Mouse (Mus musculus): ENCODE results near the gene Pcgf3. TPM values are rescaled to one million over a fixed set of nuclear protein-coding genes. Genes with fewer than 3 reads are reported as not detected.
"Not testable (repeated sequence)": the region's sequence is repeated elsewhere in the genome, so short reads cannot be mapped to it uniquely, and the experiment has no call there.

The Pcgf3 gene
- total RNA-seq, 2 experiments from 2014 or later, result 50.9 to 55.5 TPM

DNA sequence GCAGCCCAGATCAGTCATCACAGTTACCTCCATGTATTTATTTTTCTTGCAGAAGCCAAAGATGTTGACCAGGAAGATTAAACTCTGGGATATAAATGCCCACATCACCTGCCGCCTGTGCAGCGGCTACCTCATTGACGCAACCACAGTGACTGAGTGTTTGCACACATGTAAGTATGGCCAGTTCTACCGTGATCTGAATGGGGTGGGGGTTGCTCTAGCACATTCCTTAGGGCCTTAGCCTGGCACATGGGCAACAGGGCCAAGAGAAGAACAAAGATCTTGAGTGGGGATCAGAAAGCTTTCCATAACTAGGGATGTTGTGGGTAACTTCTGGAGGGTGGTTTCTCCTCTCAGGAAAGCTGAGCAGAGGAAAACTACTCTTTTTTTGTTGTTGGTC lies 12.7 kb downstream of the Pcgf3 start:
- DNase-seq, result no peak

GRCm38 (mm10) chr5:108475977-108476376 lies 14.9 kb downstream of the Pcgf3 start:
- no peak for DNase-seq

DNA sequence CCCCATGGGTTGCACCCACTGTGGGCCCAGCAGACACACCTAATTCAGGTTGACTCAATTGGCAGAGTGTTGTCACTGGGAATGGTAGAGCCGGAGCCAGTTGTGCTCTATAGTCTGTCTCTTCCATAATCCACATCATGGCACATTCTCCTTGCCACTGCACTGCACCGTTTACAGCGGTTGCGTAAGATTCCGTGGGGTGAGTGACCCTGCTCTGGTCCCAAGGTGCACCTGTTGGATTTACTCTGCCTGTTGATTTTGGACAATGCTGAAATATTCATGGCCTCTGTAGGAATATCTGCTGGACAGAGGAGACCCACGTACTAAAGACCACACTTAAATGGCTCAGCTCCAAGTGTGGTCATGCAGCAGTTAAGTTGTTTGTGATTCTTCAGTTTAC lies 22.0 kb downstream of the Pcgf3 start:
- no peak for DNase-seq

DNA sequence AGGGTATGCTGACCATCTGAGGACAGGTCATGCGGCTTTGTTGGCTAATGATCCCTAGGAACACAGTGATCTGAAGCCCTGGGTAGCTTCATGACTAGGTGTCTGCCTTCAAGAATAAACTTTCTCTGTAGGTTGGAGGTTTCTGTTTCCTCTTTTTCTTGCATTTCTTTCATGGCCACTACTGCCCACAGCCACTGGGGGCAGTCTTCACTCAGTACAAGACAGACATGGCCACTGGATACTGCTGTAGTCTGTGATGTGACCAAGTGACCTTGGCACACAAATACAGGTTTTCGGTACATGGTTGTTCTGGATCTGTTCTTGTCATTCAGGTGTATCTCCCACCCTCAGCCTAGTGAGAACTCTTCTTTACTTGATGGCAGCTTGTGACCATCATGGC lies 24.2 kb downstream of the Pcgf3 start:
- DNase-seq, result no peak

GRCm38 (mm10) chr5:108486148-108486547 lies 25.1 kb downstream of the Pcgf3 start:
- DNase-seq, result not testable (repeated sequence)

- no peak for DNase-seq
Measured at GRCm38 (mm10) chr5:108501573-108501972, 40.5 kb downstream of the Pcgf3 start.

DNA sequence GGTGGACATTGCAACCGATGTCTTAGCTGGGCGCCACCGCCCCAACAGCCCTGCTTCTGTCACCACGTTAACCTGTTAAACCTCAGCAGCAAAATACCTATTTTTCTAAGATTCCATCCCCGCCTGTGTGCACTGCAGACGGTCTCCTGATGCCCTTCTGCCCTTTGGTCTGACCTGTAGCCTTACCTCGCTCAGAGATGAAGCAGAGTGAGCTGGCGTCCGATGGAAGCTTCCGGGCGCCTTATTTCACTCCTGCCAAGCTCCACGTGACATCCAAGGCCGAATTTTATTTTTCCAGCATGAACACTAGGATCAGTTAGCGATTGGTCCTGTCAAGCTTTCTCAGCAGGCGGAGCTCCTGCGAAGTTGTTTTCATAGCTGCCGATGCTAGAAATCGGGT lies 41.3 kb downstream of the Pcgf3 start:
- no peak for DNase-seq

GRCm38 (mm10) chr5:108515581-108516361 lies 54.7 kb downstream of the Pcgf3 start:
- no peak for DNase-seq

DNA sequence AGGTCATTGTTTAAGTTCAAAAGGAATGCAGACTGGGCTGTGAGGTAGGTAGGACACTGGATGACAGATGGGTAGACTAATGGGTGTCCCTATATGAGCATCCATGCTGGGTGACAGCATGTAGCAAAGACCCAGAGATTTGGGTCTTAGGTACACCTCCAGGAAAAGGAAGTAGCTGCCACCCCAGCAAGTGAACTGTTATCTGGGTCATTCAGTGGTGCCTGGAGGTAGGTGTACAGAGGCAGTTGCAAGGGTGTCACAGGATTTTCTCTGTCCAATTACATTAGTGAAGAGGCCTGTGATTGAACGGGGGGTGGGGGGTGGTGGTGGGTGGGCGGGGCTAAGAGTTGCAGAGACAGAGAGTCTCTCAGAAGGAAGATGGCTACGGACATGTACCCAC lies 55.6 kb downstream of the Pcgf3 start:
- DNase-seq, result no peak

GRCm38 (mm10) chr5:108518106-108518885 lies 57.3 kb downstream of the Pcgf3 start:
- no peak for DNase-seq

DNA sequence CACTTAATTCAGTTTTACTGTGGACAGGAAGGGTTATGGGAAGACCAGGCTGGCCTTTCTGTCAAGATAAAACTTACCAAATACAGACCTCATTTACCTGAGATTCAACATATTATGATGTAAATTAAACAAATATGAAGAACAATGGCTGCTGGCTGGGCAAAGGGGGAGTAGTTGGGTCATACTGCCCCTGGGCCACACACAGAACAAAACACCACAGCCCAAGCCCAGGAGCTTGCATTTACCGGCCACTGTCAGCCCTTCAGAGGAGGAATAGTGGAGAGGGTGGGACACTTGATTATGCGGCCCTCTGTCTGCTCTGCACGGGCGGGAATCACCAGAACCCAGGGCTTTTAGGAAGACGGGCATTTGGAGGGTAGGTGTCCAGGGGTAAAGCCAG lies 57.9 kb downstream of the Pcgf3 start:
- DNase-seq, result no peak

DNA sequence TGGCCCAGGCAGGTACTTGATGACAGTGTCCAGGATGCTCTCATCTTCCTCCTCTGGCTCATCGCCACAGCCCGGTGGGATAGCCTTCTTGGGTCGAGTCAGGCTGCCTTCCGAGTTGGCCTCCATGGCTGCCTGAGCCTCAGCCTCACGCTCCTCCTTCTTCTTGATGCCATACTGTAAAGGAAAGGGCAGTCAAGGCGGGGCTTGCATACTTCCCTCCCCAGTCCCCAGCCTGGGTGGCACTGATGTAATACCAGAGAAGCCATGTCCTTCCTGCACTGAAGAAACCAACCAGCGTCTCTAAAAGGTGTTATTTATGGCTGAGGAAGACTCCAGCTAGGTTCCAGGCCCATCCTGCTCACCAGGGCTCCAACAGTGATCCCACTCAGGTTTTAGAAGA lies 59.1 kb downstream of the Pcgf3 start:
- no peak for DNase-seq

GRCm38 (mm10) chr5:108521016-108521415 lies 60.0 kb downstream of the Pcgf3 start:
- peak in 1 of 2 experiments; percentile 18 for DNase-seq

DNA sequence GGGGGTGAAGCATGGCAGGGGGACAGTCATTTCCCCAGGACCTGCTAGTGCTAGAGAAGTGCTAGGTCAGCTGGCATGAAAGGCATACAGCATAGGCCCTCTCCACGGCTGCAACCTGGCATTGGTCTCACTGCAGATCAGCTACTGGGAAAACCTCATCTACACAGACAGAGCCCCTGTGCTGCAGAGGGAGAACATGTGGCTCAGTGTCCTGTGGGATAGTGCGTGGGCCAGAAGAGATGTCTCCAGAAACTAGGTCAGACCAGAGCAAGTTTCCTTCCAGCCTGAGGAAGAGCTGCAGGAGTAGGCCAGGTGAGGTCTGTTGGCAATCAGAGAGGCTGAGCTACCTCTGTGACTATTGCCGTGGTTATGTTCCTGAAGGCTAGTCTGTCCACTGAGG lies 60.9 kb downstream of the Pcgf3 start:
- no peak for DNase-seq

DNA sequence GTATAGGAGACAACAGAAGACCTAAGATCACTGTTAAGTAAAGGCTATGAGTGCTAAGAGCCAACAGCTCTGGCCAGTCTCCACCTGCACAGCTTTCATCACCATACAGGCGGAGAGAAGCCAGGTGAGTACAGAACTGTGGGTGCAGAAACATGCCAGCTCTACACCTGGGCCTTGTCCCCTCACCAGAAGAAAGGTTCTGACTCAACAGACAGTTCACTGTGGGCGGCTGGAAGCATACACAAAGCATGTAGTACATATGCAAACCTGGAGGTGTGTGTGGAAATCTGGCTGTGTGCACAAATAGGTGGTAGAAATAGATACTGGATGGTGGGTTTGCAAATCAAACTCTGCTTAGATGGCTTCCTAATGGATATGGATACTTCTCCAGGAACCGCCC lies 61.6 kb downstream of the Pcgf3 start:
- no peak for DNase-seq

DNA sequence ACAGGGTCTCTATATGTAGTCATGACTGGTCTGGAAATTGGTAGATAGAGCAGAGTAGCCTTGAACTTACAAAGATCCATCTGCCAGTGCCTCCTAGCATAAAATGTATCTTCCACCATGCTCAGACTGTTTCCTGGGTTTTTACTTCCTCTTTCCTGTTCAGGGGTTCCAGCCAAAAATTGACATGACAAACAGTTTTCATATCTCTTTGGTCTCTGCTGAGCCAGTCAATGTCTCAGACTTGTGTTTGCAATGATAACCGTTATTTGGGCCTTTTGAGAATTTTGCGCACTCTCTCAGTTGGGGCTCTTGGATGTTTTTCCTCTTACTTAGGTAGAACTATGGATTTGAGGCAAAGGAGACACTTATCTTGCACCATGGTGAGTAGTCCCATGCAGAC lies 73.2 kb downstream of the Pcgf3 start:
- no peak for DNase-seq

DNA sequence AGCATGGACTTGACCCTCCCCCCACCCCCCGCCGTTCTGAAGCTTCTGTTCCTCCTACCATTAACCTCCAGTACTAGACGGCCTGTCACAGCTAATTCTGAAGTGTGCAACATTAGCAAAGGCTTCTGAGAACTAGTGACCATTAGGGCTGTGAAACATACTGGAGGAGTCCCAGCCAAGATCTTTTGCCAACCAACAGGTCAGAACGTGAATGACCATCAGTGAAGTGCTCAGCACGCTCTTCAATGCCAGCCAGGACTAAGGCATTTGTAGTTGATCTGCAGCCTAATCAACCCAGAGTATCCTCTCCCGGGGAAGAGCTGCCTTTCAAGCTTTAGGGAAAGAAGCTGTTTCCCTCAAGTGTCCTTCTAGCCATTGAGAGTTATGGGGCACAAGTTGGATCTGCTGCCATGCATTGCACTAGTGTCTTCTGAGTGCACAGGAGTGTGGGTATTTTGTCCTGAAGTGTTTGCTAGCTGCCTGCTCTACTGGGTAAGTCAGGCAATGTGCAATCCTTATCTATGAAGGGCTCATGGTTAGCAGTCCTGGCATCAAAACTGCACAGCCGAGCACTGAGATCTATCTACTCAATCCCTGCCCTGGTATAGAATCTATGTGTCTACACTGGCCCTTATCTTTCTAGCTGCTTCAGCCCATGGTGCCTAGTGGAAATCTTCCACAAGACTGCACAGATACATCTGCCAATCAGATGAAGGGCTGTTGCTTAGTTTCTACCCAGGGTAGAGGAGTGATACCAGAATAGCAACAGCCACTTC lies 82.7 kb downstream of the Pcgf3 start:
- DNase-seq, result no peak

- no peak for DNase-seq
Measured at GRCm38 (mm10) chr5:108547636-108548035, 86.6 kb downstream of the Pcgf3 start.

DNA sequence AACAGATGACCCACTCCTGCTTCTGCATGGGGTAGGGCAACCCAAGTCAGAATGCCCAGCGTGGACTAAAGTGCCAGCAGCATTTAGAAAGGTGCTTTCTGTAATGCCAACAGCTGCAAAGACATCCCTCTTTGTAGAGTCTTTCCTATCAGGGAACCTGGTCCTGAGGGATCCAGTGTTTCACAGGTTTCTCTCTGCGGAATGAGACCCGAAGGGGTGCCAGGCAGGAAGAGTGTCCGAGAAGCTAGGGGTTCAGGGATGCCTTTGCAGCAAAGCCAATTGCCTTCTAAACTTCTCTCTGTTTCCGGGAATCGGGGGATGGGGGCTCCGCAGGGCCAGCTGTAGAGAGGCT lies 88.1 kb downstream of the Pcgf3 start:
- DNase-seq, result no peak

- peak; percentile 73 to 74 for DNase-seq
Measured at GRCm38 (mm10) chr5:108549489-108550206, 88.6 kb downstream of the Pcgf3 start, which contains the start of gene Cplx1. Cplx1 (minus strand) TSS chr5:108550024.

- peak in 1 of 2 experiments; percentile 20 for DNase-seq
Measured at GRCm38 (mm10) chr5:108550207-108550594, 89.2 kb downstream of the Pcgf3 start.

GRCm38 (mm10) chr5:108554041-108554440 lies 93.0 kb downstream of the Pcgf3 start:
- no peak for DNase-seq

Measured in layer of hippocampus, postnatal 36 days (tissue).